11 mouse cellular contexts compared by ENCODE assay signal in genomic region chr6:92071121-92071839, GRCm38 (mm10). TPM values are rescaled to one million over a fixed set of nuclear protein-coding genes. Genes with fewer than 3 reads are reported as not detected.
DNase-seq lines count a peak whose midpoint lies in the region; ATAC-seq and TF ChIP-seq lines count a peak whose summit lies in the region.
"Had no signal": no experiment of that assay in that cellular context is flagged by ENCODE, and none has a peak within 500 bp of the region (broad histone marks: within the 10 kb centered on the region; RNA-seq: fewer than 3 reads in every experiment).

No protein-coding gene starts in this region.

- H3K9me3 ChIP-seq in kidney, embryonic 16.5 days (ENCODE audit: low read length): no peaks in the 10 kb centered on the region
- H3K9me3 ChIP-seq: liver, embryonic 13.5 days had no signal

- DNase-seq in adrenal gland, postnatal 10 days: peak; percentile 7
- DNase-seq in adrenal gland, postnatal 14 days: no peak
- peak; percentile 85 for DNase-seq in kidney, adult 2 months
- peak; percentile 82 for DNase-seq in kidney, adult 9 months
- DNase-seq in lung, postnatal 25 days (ENCODE audit: low spot score): peak; percentile 39
- no peak for DNase-seq in c-Kit-positive CD71-positive TER-119-positive erythroid progenitor cells, embryonic 14.5 days (ENCODE audit: low spot score)
- DNase-seq in left cerebral cortex, adult 2 months (ENCODE audit: extremely low spot score in 1 of 2, low spot score in 2 of 2): no peak
- DNase-seq: adrenal gland, adult 2 months; cerebellum, adult 11 months; liver, embryonic 13.5 days had no signal

- H3K27me3 ChIP-seq in kidney, adult 2 months (replicated peaks; ENCODE audit: control insufficient read depth, insufficient read depth, low read length): no peaks in the 10 kb centered on the region
- no peaks in the 10 kb centered on the region for H3K27me3 ChIP-seq in kidney, embryonic 16.5 days (ENCODE audit: insufficient read depth, low read length)
- H3K27me3 ChIP-seq: liver, embryonic 13.5 days had no signal

- no peak overlapping the region for H3K4me3 ChIP-seq in kidney, adult 2 months (ENCODE audit: insufficient read depth, low read depth, low read length)
- no peak overlapping the region for H3K4me3 ChIP-seq in kidney, embryonic 16.5 days (ENCODE audit: low read length)
- H3K4me3 ChIP-seq in left cerebral cortex, adult 2 months: no peak overlapping the region
- H3K4me3 ChIP-seq: liver, embryonic 13.5 days had no signal

- H3K4me2 ChIP-seq in kidney, embryonic 16.5 days (replicated peaks; ENCODE audit: low read depth, low read length): no peak overlapping the region
- H3K4me2 ChIP-seq: liver, embryonic 13.5 days had no signal

- no peak overlapping the region for H3K27ac ChIP-seq in kidney, adult 2 months (ENCODE audit: insufficient read depth, low read depth, low read length)
- no peak overlapping the region for H3K27ac ChIP-seq in kidney, embryonic 16.5 days (ENCODE audit: low read length)
- H3K27ac ChIP-seq in left cerebral cortex, adult 2 months: no peak overlapping the region
- H3K27ac ChIP-seq: liver, embryonic 13.5 days had no signal

- H3K4me1 ChIP-seq in kidney, adult 2 months (ENCODE audit: control insufficient read depth, insufficient read depth, low read length): no peaks in the 10 kb centered on the region
- no peaks in the 10 kb centered on the region for H3K4me1 ChIP-seq in kidney, embryonic 16.5 days (ENCODE audit: insufficient read depth, low read length)
- H3K4me1 ChIP-seq: liver, embryonic 13.5 days had no signal

- no peak overlapping the region for H3K9ac ChIP-seq in kidney, embryonic 16.5 days (replicated peaks; ENCODE audit: low read length)
- H3K9ac ChIP-seq: liver, embryonic 13.5 days had no signal

- 41% methylated on average over 15 of the region's 15 CpGs for WGBS in kidney, adult 2 months
- WGBS in kidney, embryonic 16.5 days: 43% methylated on average over 15 of the region's 15 CpGs

- no peak for ATAC-seq in kidney, embryonic 16.5 days (ENCODE audit: low FRiP score, low TSS enrichment)

- no peak for TF ChIP-seq POLR2A in kidney, adult 2 months (IDR thresholded peaks at IDR 0.05; ENCODE audit: low read depth, low read length)

- intact Hi-C loops in left cerebral cortex, adult 2 months (cut with DNase I): no loop called here

- no peaks in the 10 kb centered on the region for H3K36me3 ChIP-seq in kidney, adult 2 months (ENCODE audit: control insufficient read depth, insufficient read depth, low read length)
- no peaks in the 10 kb centered on the region for H3K36me3 ChIP-seq in kidney, embryonic 16.5 days (ENCODE audit: insufficient read depth, low read length)
- H3K36me3 ChIP-seq: liver, embryonic 13.5 days had no signal

- no peak; the same call in 1 of the 2 replicates for TF ChIP-seq CTCF in kidney, adult 2 months (conservative IDR thresholded peaks at IDR 0.05; ENCODE audit: insufficient read depth, insufficient read length, low read depth, low read length)
- no peak; the same call in 1 of the 2 replicates for TF ChIP-seq CTCF in left cerebral cortex, adult 2 months (IDR thresholded peaks at IDR 0.05)

RNA-seq across cellular contexts. Expression of gene Nr2c2, which starts 19.9 kb away (rescaled TPM):
- 10 to 100 TPM; 36.0 to 44.6 TPM for total RNA-seq in adrenal gland, postnatal 10 days (2021)
- 35.9 and 42.7 TPM in 2 replicates for total RNA-seq in adrenal gland, postnatal 14 days (2021)
- polyA plus RNA-seq in kidney, adult 2 months (2012; rRNA removed): 14.5 and 15.5 TPM in 2 replicates
- polyA plus RNA-seq in kidney, embryonic 16.5 days (2015; fragmentation: Nextera tagmentation; extraction: Ambion mirVana): 12.6 and 16.5 TPM in 2 replicates
- total RNA-seq in left cerebral cortex, adult 2 months (2021): 100 to 1,000 TPM in 1 of 2 experiments, 10 to 100 TPM in 1; 98.6 to 107 TPM

Comparison
In these comparisons a context has a peak if more than half of its experiments do, and no peak if none do; other contexts are left out.
1. DNase-seq: peak in adrenal gland, postnatal 10 days (single experiment), kidney, adult 2 months (single experiment), kidney, adult 9 months (single experiment) and lung, postnatal 25 days (single experiment); none in adrenal gland, postnatal 14 days (single experiment), c-Kit-positive CD71-positive TER-119-positive erythroid progenitor cells, embryonic 14.5 days (single experiment) and left cerebral cortex, adult 2 months (0 of 2).